Mouse (Mus musculus): ENCODE measurements around the gene Man1a. TPM values are rescaled to one million over a fixed set of nuclear protein-coding genes. Genes with fewer than 3 reads are reported as not detected.

Man1a gene
- total and polyA plus RNA-seq, 2 experiments from 2014 or later = 3.3 to 17.6 TPM

- peak overlapping the region; percentile 3 for H3K4me2 ChIP-seq (ENCODE audit: low read depth, low read length)
- no peak overlapping the region for H3K4me3 ChIP-seq (ENCODE audit: low read depth, low read length)
These were observed 37.7 kb downstream of the Man1a start for GRCm38 (mm10) chr10:54038734-54039133.

DNA sequence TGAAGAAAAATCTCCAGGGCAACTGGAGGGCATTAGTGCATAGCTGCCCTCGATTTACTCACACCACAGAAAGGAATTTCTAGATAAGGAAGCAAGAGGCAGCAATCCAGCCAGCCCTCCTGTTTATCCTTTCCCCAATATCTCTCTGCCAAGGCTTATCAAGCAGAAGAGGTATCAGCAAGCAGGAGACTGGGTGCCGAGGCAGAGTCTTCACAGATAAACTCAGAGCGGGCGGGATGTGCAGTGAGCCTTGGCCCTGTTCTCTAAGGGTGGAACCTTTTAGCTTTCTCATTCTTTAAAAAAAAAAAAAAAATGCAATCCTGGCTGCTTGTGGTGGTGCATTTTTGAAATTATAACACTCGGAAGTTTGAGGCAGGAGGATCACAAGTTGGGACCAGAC, 38.2 kb downstream of the Man1a start:
- ATAC-seq (ENCODE audit: insufficient read depth, low read depth) (no peak), DNase-seq (ENCODE audit: low spot score) (no peak)
- Histone ChIP-seq H3K27me3 (ENCODE audit: control insufficient read depth, insufficient read depth, low read length) (no peaks in the 10 kb centered on the region), H3K9ac (replicated peaks; ENCODE audit: low read depth, low read length) (no peak overlapping the region), H3K27ac (ENCODE audit: low read depth) (peak overlapping the region; percentile 52; the same call in 1 of the 2 replicates), H3K4me3 (ENCODE audit: low read depth, low read length) (no peak overlapping the region), H3K9me3 (replicated peaks; ENCODE audit: control insufficient read depth, low read length) (no peaks in the 10 kb centered on the region), H3K4me1 (ENCODE audit: control insufficient read depth, insufficient read depth) (peaks cover 29% of the 10 kb centered on the region), H3K4me2 (ENCODE audit: low read depth, low read length) (peak overlapping the region; percentile 3; the same call in 1 of the 2 replicates), H3K36me3 (replicated peaks; ENCODE audit: control insufficient read depth, insufficient read depth, low read length) (no peaks in the 10 kb centered on the region)
- 8% methylated on average over 5 of the region's 5 CpGs for WGBS
- TF ChIP-seq EP300 (IDR thresholded peaks at IDR 0.05; ENCODE audit: low read depth) = no peak
- no peak for TF ChIP-seq CTCF (IDR thresholded peaks at IDR 0.05; ENCODE audit: low read depth)

More at GRCm38 (mm10) chr10:54038734-54039133, 37.7 kb downstream of the Man1a start:
- Histone ChIP-seq H3K4me1 (ENCODE audit: control insufficient read depth, insufficient read depth) (peaks cover 29% of the 10 kb centered on the region), H3K9ac (replicated peaks; ENCODE audit: low read depth, low read length) (no peak overlapping the region), H3K36me3 (replicated peaks; ENCODE audit: control insufficient read depth, insufficient read depth, low read length) (no peaks in the 10 kb centered on the region), H3K27me3 (ENCODE audit: control insufficient read depth, insufficient read depth, low read length) (no peaks in the 10 kb centered on the region), H3K9me3 (replicated peaks; ENCODE audit: control insufficient read depth, low read length) (no peaks in the 10 kb centered on the region), H3K27ac (ENCODE audit: low read depth) (peak overlapping the region; percentile 52)
- ATAC-seq (ENCODE audit: insufficient read depth, low read depth) = peak; percentile 52
- WGBS = 18% methylated on average over 10 of the region's 10 CpGs
- DNase-seq (ENCODE audit: low spot score) = peak; percentile 62
- no peak for TF ChIP-seq EP300 (IDR thresholded peaks at IDR 0.05; ENCODE audit: low read depth)

DNA sequence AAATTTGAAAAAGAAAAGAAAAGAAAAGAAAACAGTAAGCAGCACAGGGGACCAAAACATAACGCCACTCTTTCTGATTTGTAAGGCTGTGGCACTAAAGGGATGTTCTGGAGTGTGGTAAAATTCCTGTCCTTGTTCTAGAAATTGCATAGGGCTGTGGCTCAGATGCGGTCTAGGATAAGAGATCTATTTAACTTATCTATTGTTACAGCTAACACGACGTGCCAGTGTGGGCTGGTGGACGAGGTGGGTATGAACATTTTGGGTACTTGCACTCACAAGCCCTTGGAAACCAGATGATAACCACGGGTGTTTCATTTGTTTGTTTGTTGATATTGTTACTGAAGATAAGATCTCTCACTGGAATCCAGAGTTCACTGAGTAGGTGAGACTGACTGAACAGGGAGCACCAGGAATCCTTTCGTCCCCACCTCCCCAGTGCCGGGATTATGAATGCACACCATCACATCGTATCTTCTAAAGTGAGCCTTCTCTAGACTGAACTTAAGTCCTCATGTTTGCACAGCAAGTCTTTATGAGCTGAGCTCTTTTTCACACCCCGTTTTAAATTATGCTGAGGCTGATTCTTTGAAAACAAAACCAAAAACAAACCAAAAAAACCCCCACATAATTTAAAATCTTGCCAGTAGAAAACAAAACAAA, 38.9 kb downstream of the Man1a start:
- H3K27me3 ChIP-seq (ENCODE audit: control insufficient read depth, insufficient read depth, low read length) = no peaks in the 10 kb centered on the region
- H3K4me2 ChIP-seq (ENCODE audit: low read depth, low read length) = no peak overlapping the region
- no peak for DNase-seq (ENCODE audit: low spot score)
- ATAC-seq (ENCODE audit: insufficient read depth, low read depth) = no peak
- no peak overlapping the region for H3K4me3 ChIP-seq (ENCODE audit: low read depth, low read length)
- H3K27ac ChIP-seq (ENCODE audit: low read depth) = no peak overlapping the region
- no peak for TF ChIP-seq EP300 (IDR thresholded peaks at IDR 0.05; ENCODE audit: low read depth)
- no peaks in the 10 kb centered on the region for H3K9me3 ChIP-seq (replicated peaks; ENCODE audit: control insufficient read depth, low read length)
- 62% methylated on average over 10 of the region's 10 CpGs for WGBS
- H3K4me1 ChIP-seq (ENCODE audit: control insufficient read depth, insufficient read depth) = peaks cover 32% of the 10 kb centered on the region
- H3K9ac ChIP-seq (replicated peaks; ENCODE audit: low read depth, low read length) = no peak overlapping the region
- H3K36me3 ChIP-seq (replicated peaks; ENCODE audit: control insufficient read depth, insufficient read depth, low read length) = no peaks in the 10 kb centered on the region

GRCm38 (mm10) chr10:54035586-54035985, 40.8 kb downstream of the Man1a start:
- H3K36me3 ChIP-seq (replicated peaks; ENCODE audit: control insufficient read depth, insufficient read depth, low read length) = no peaks in the 10 kb centered on the region
- no peaks in the 10 kb centered on the region for H3K27me3 ChIP-seq (ENCODE audit: control insufficient read depth, insufficient read depth, low read length)
- DNase-seq (ENCODE audit: low spot score) (no peak), ATAC-seq (ENCODE audit: insufficient read depth, low read depth) (no peak)
- no peak overlapping the region for H3K4me3 ChIP-seq (ENCODE audit: low read depth, low read length)
- TF ChIP-seq CTCF (IDR thresholded peaks at IDR 0.05; ENCODE audit: low read depth) = no peak
- H3K4me2 ChIP-seq (ENCODE audit: low read depth, low read length) = no peak overlapping the region
- H3K4me1 ChIP-seq (ENCODE audit: control insufficient read depth, insufficient read depth) = peaks cover 30% of the 10 kb centered on the region
- H3K9me3 ChIP-seq (replicated peaks; ENCODE audit: control insufficient read depth, low read length) = no peaks in the 10 kb centered on the region
- H3K9ac ChIP-seq (replicated peaks; ENCODE audit: low read depth, low read length) = no peak overlapping the region
- no peak overlapping the region for H3K27ac ChIP-seq (ENCODE audit: low read depth)
- WGBS = 85% methylated on average over 1 of the region's 1 CpGs

GRCm38 (mm10) chr10:54034779-54035178, 41.6 kb downstream of the Man1a start:
- Histone ChIP-seq H3K27me3 (ENCODE audit: control insufficient read depth, insufficient read depth, low read length) (no peaks in the 10 kb centered on the region), H3K9me3 (replicated peaks; ENCODE audit: control insufficient read depth, low read length) (no peaks in the 10 kb centered on the region), H3K36me3 (replicated peaks; ENCODE audit: control insufficient read depth, insufficient read depth, low read length) (no peaks in the 10 kb centered on the region), H3K4me2 (ENCODE audit: low read depth, low read length) (no peak overlapping the region), H3K27ac (ENCODE audit: low read depth) (no peak overlapping the region), H3K9ac (replicated peaks; ENCODE audit: low read depth, low read length) (no peak overlapping the region), H3K4me1 (ENCODE audit: control insufficient read depth, insufficient read depth) (peaks cover 22% of the 10 kb centered on the region), H3K4me3 (ENCODE audit: low read depth, low read length) (no peak overlapping the region)
- no peak for ATAC-seq (ENCODE audit: insufficient read depth, low read depth)
- no peak for TF ChIP-seq EP300 (IDR thresholded peaks at IDR 0.05; ENCODE audit: low read depth)
- TF ChIP-seq CTCF (IDR thresholded peaks at IDR 0.05; ENCODE audit: low read depth) = no peak
- 67% methylated on average over 2 of the region's 2 CpGs for WGBS
- no peak for DNase-seq (ENCODE audit: low spot score)

All from heart, postnatal 0 days (tissue).